Mouse (Mus musculus) bone marrow macrophage, adult 2 months (primary cell): ENCODE results near the gene Atp6v0a1.

Source experiments
- CTCF ChIP-seq: IDR thresholded peaks from 2 replicates; pipeline ENCODE4 v1.5.1; 2012; ENCODE audit warnings: low read depth, mild to moderate bottlenecking, low read length, moderate library complexity
- POLR2A ChIP-seq: IDR thresholded peaks from 2 replicates; pipeline ENCODE4 v1.6.1; 2012; ENCODE audit warnings: mild to moderate bottlenecking, low read depth, low read length, borderline replicate concordance

- no peak for TF ChIP-seq CTCF
- no peak for TF ChIP-seq POLR2A
Observed at GRCm38 (mm10) chr11:101029320-101029719, 20.1 kb downstream of the Atp6v0a1 start.
